Comparison of ENCODE assay signal across 12 mouse cellular contexts in the genomic region with DNA sequence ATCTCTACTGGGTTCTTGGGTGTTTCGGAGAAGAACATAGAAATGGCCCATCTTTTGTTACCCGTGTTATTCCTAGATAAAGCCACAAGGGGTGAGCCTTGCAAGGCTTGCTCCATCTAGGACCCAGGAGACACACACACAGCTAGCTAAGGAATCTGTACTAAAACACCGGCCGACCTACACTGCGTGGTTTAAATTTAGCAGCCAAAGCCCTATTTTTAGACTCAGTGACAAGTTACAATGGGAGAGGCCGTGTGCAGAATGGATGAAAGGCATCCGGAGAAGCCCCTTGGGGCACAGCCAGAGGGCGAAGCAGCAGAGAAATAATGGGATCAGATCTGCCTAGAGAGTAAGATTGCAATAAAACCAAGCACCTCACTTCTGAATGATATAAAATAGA.
DNase-seq lines count a peak whose midpoint lies in the region; ATAC-seq and TF ChIP-seq lines count a peak whose summit lies in the region.
"Had no signal": no experiment of that assay in that cellular context is flagged by ENCODE, and none has a peak within 500 bp of the region (broad histone marks: within the 10 kb centered on the region; RNA-seq: fewer than 3 reads in every experiment).

No protein-coding gene starts in this region.

- H3K4me1 ChIP-seq in kidney, postnatal 0 days (replicated peaks; ENCODE audit: insufficient read depth, low read length): no peaks in the 10 kb centered on the region
- H3K4me1 ChIP-seq in hindbrain, embryonic 16.5 days (ENCODE audit: control insufficient read depth, insufficient read depth, low read depth, low read length): peaks cover 6% of the 10 kb centered on the region; the same call in 1 of the 2 replicates

- TF ChIP-seq CTCF in kidney, postnatal 0 days (IDR thresholded peaks at IDR 0.05; ENCODE audit: low read depth): peak; percentile 25; the same call in 1 of the 2 replicates

- ATAC-seq in kidney, postnatal 0 days (replicated peaks; ENCODE audit: low FRiP score, low read depth): no peak
- peak; percentile 68; the same call in 1 of the 2 replicates for ATAC-seq in hindbrain, embryonic 16.5 days
- ATAC-seq: forebrain, embryonic 15.5 days; Patski had no signal

- 30% methylated on average over 8 of the region's 8 CpGs for WGBS in kidney, postnatal 0 days
- 20% methylated on average over 8 of the region's 8 CpGs for WGBS in hindbrain, embryonic 16.5 days

- no peaks in the 10 kb centered on the region for H3K27me3 ChIP-seq in kidney, postnatal 0 days (ENCODE audit: insufficient read depth, low read length)
- H3K27me3 ChIP-seq in hindbrain, embryonic 16.5 days (replicated peaks; ENCODE audit: control insufficient read depth, insufficient read depth, low read length): no peaks in the 10 kb centered on the region
- H3K27me3 ChIP-seq: forebrain, embryonic 15.5 days had no signal

- H3K27ac ChIP-seq in kidney, postnatal 0 days: no peak overlapping the region
- no peak overlapping the region for H3K27ac ChIP-seq in hindbrain, embryonic 16.5 days (ENCODE audit: low read depth, low read length)
- H3K27ac ChIP-seq: forebrain, embryonic 15.5 days had no signal

- no peak overlapping the region for H3K4me3 ChIP-seq in kidney, postnatal 0 days (replicated peaks; ENCODE audit: low read depth, low read length)
- no peak overlapping the region for H3K4me3 ChIP-seq in hindbrain, embryonic 16.5 days (ENCODE audit: low read length)
- H3K4me3 ChIP-seq: forebrain, embryonic 15.5 days had no signal

- H3K9ac ChIP-seq in kidney, postnatal 0 days (ENCODE audit: low read depth, low read length): no peak overlapping the region
- no peak overlapping the region for H3K9ac ChIP-seq in hindbrain, embryonic 16.5 days (ENCODE audit: low read depth, low read length)
- H3K9ac ChIP-seq: forebrain, embryonic 15.5 days had no signal

- no peaks in the 10 kb centered on the region for H3K36me3 ChIP-seq in kidney, postnatal 0 days (ENCODE audit: insufficient read depth, low read length)
- H3K36me3 ChIP-seq in hindbrain, embryonic 16.5 days (ENCODE audit: control insufficient read depth, insufficient read depth, low read length): no peaks in the 10 kb centered on the region
- H3K36me3 ChIP-seq: forebrain, embryonic 15.5 days had no signal

- DNase-seq in kidney, postnatal 0 days (ENCODE audit: low spot score): peak; percentile 69
- DNase-seq in kidney, adult 18-20 months: no peak
- DNase-seq in NIH3T3 (ENCODE audit: low read depth): peak; percentile 8
- DNase-seq in brain, adult 2 months (ENCODE audit: low read depth, low spot score): peak; percentile 79
- DNase-seq in urinary bladder, adult 18-20 months (ENCODE audit: low spot score in 2 of 2): no peak
- no peak for DNase-seq in right cerebral cortex, postnatal 4 days
- DNase-seq in layer of hippocampus, adult 18-20 months (ENCODE audit: low spot score in 2 of 2): no peak
- DNase-seq: kidney, postnatal 36 days; lung, postnatal 14 days had no signal

- no peaks in the 10 kb centered on the region for H3K9me3 ChIP-seq in kidney, postnatal 0 days (replicated peaks; ENCODE audit: low read length)
- no peaks in the 10 kb centered on the region for H3K9me3 ChIP-seq in hindbrain, embryonic 16.5 days (ENCODE audit: control insufficient read depth, low read length)
- H3K9me3 ChIP-seq: forebrain, embryonic 15.5 days had no signal

- no peak overlapping the region for H3K4me2 ChIP-seq in kidney, postnatal 0 days (ENCODE audit: low read length)
- H3K4me2 ChIP-seq in hindbrain, embryonic 16.5 days (ENCODE audit: low read length): peak overlapping the region; percentile 11; the same call in 1 of the 2 replicates
- H3K4me2 ChIP-seq: forebrain, embryonic 15.5 days had no signal

Comparison
In these comparisons a context has a peak if more than half of its experiments do, and no peak if none do; other contexts are left out.
1. DNase-seq: peak in kidney, postnatal 0 days (single experiment), NIH3T3 (single experiment) and brain, adult 2 months (single experiment); none in kidney, adult 18-20 months (single experiment), urinary bladder, adult 18-20 months (0 of 2), right cerebral cortex, postnatal 4 days (single experiment) and layer of hippocampus, adult 18-20 months (0 of 2).